Mouse (Mus musculus): Measurements from ENCODE around the gene Pcgf3. TPM values are rescaled to one million over a fixed set of nuclear protein-coding genes. Genes with fewer than 3 reads are reported as not detected.

Pcgf3 gene
- polyA plus RNA-seq, 1 experiment from 2014 or later, result 19.5 TPM

DNA sequence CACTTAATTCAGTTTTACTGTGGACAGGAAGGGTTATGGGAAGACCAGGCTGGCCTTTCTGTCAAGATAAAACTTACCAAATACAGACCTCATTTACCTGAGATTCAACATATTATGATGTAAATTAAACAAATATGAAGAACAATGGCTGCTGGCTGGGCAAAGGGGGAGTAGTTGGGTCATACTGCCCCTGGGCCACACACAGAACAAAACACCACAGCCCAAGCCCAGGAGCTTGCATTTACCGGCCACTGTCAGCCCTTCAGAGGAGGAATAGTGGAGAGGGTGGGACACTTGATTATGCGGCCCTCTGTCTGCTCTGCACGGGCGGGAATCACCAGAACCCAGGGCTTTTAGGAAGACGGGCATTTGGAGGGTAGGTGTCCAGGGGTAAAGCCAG is 57.9 kb downstream of the Pcgf3 start:
- no peak overlapping the region for H3K4me3 ChIP-seq (replicated peaks)
- no peaks in the 10 kb centered on the region for H3K27me3 ChIP-seq
- no peak overlapping the region for H3K9ac ChIP-seq
- H3K9me3 ChIP-seq (replicated peaks), result no peaks in the 10 kb centered on the region
- 69% methylated on average over 5 of the region's 5 CpGs for WGBS
- no peaks in the 10 kb centered on the region for H3K36me3 ChIP-seq
- no peak overlapping the region for H3K27ac ChIP-seq (replicated peaks)
- no peak for ATAC-seq (ENCODE audit: insufficient number of reproducible peaks, low FRiP score, low TSS enrichment, low read depth)
- H3K4me2 ChIP-seq (replicated peaks), result no peak overlapping the region
- H3K4me1 ChIP-seq, result no peaks in the 10 kb centered on the region

GRCm38 (mm10) chr5:108520153-108520552 is 59.1 kb downstream of the Pcgf3 start:
- H3K27ac ChIP-seq (replicated peaks), result no peak overlapping the region
- H3K4me2 ChIP-seq (replicated peaks), result no peak overlapping the region
- no peaks in the 10 kb centered on the region for H3K27me3 ChIP-seq
- WGBS, result 82% methylated on average over 7 of the region's 7 CpGs
- no peaks in the 10 kb centered on the region for H3K4me1 ChIP-seq
- no peak for ATAC-seq (ENCODE audit: insufficient number of reproducible peaks, low FRiP score, low TSS enrichment, low read depth)
- H3K9me3 ChIP-seq (replicated peaks), result no peaks in the 10 kb centered on the region
- no peaks in the 10 kb centered on the region for H3K36me3 ChIP-seq
- no peak overlapping the region for H3K4me3 ChIP-seq (replicated peaks)
- H3K9ac ChIP-seq, result no peak overlapping the region

GRCm38 (mm10) chr5:108521016-108521415 is 60.0 kb downstream of the Pcgf3 start:
- Histone ChIP-seq H3K4me3 (replicated peaks) (no peak overlapping the region), H3K27me3 (no peaks in the 10 kb centered on the region), H3K27ac (replicated peaks) (no peak overlapping the region), H3K9me3 (replicated peaks) (no peaks in the 10 kb centered on the region), H3K9ac (no peak overlapping the region), H3K36me3 (no peaks in the 10 kb centered on the region), H3K4me2 (replicated peaks) (no peak overlapping the region), H3K4me1 (no peaks in the 10 kb centered on the region)
- no peak for ATAC-seq (ENCODE audit: insufficient number of reproducible peaks, low FRiP score, low TSS enrichment, low read depth)
- WGBS, result 49% methylated on average over 2 of the region's 2 CpGs

DNA sequence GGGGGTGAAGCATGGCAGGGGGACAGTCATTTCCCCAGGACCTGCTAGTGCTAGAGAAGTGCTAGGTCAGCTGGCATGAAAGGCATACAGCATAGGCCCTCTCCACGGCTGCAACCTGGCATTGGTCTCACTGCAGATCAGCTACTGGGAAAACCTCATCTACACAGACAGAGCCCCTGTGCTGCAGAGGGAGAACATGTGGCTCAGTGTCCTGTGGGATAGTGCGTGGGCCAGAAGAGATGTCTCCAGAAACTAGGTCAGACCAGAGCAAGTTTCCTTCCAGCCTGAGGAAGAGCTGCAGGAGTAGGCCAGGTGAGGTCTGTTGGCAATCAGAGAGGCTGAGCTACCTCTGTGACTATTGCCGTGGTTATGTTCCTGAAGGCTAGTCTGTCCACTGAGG is 60.9 kb downstream of the Pcgf3 start:
- no peaks in the 10 kb centered on the region for H3K4me1 ChIP-seq
- H3K9me3 ChIP-seq (replicated peaks), result no peaks in the 10 kb centered on the region
- no peak overlapping the region for H3K4me3 ChIP-seq (replicated peaks)
- H3K9ac ChIP-seq, result no peak overlapping the region
- no peak for ATAC-seq (ENCODE audit: insufficient number of reproducible peaks, low FRiP score, low TSS enrichment, low read depth)
- no peaks in the 10 kb centered on the region for H3K27me3 ChIP-seq
- no peak overlapping the region for H3K4me2 ChIP-seq (replicated peaks)
- H3K27ac ChIP-seq (replicated peaks), result no peak overlapping the region
- 80% methylated on average over 3 of the region's 3 CpGs for WGBS
- H3K36me3 ChIP-seq, result no peaks in the 10 kb centered on the region

GRCm38 (mm10) chr5:108522597-108522996 is 61.6 kb downstream of the Pcgf3 start:
- ATAC-seq (ENCODE audit: insufficient number of reproducible peaks, low FRiP score, low TSS enrichment, low read depth), result no peak

GRCm38 (mm10) chr5:108534188-108534587 is 73.2 kb downstream of the Pcgf3 start:
- 89% methylated on average over 2 of the region's 2 CpGs for WGBS
- H3K9ac ChIP-seq, result no peak overlapping the region
- no peak overlapping the region for H3K4me3 ChIP-seq (replicated peaks)
- no peak overlapping the region for H3K27ac ChIP-seq (replicated peaks)
- H3K9me3 ChIP-seq (replicated peaks), result peaks cover 9% of the 10 kb centered on the region; the same call in 1 of the 2 replicates
- no peak overlapping the region for H3K4me2 ChIP-seq (replicated peaks)
- H3K36me3 ChIP-seq, result no peaks in the 10 kb centered on the region
- H3K27me3 ChIP-seq, result no peaks in the 10 kb centered on the region
- no peaks in the 10 kb centered on the region for H3K4me1 ChIP-seq
- ATAC-seq (ENCODE audit: insufficient number of reproducible peaks, low FRiP score, low TSS enrichment, low read depth), result no peak

More at GRCm38 (mm10) chr5:108522597-108522996, 61.6 kb downstream of the Pcgf3 start:
- no peaks in the 10 kb centered on the region for H3K27me3 ChIP-seq
- no peak overlapping the region for H3K9ac ChIP-seq
- no peaks in the 10 kb centered on the region for H3K9me3 ChIP-seq (replicated peaks)
- H3K27ac ChIP-seq (replicated peaks), result no peak overlapping the region
- H3K4me1 ChIP-seq, result no peaks in the 10 kb centered on the region
- H3K4me3 ChIP-seq (replicated peaks), result no peak overlapping the region
- 76% methylated on average over 3 of the region's 3 CpGs for WGBS
- H3K4me2 ChIP-seq (replicated peaks), result no peak overlapping the region
- H3K36me3 ChIP-seq, result no peaks in the 10 kb centered on the region

GRCm38 (mm10) chr5:108543516-108544291 is 82.7 kb downstream of the Pcgf3 start:
- 61% methylated on average over 7 of the region's 7 CpGs for WGBS
- no peak for ATAC-seq (ENCODE audit: insufficient number of reproducible peaks, low FRiP score, low TSS enrichment, low read depth)
- Histone ChIP-seq H3K36me3 (no peaks in the 10 kb centered on the region), H3K27me3 (peaks cover 3% of the 10 kb centered on the region), H3K9ac (no peak overlapping the region), H3K4me3 (replicated peaks) (no peak overlapping the region), H3K4me2 (replicated peaks) (no peak overlapping the region), H3K27ac (replicated peaks) (no peak overlapping the region), H3K9me3 (replicated peaks) (no peaks in the 10 kb centered on the region), H3K4me1 (no peaks in the 10 kb centered on the region)

GRCm38 (mm10) chr5:108547636-108548035 is 86.6 kb downstream of the Pcgf3 start:
- Histone ChIP-seq H3K4me2 (replicated peaks) (no peak overlapping the region), H3K9ac (no peak overlapping the region), H3K27ac (replicated peaks) (no peak overlapping the region), H3K27me3 (peaks cover 36% of the 10 kb centered on the region), H3K9me3 (replicated peaks) (no peaks in the 10 kb centered on the region), H3K4me1 (peaks cover 13% of the 10 kb centered on the region), H3K4me3 (replicated peaks) (no peak overlapping the region), H3K36me3 (no peaks in the 10 kb centered on the region)
- WGBS, result 87% methylated on average over 5 of the region's 5 CpGs
- ATAC-seq (ENCODE audit: insufficient number of reproducible peaks, low FRiP score, low TSS enrichment, low read depth), result no peak

DNA sequence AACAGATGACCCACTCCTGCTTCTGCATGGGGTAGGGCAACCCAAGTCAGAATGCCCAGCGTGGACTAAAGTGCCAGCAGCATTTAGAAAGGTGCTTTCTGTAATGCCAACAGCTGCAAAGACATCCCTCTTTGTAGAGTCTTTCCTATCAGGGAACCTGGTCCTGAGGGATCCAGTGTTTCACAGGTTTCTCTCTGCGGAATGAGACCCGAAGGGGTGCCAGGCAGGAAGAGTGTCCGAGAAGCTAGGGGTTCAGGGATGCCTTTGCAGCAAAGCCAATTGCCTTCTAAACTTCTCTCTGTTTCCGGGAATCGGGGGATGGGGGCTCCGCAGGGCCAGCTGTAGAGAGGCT is 88.1 kb downstream of the Pcgf3 start:
- peaks cover 13% of the 10 kb centered on the region for H3K4me1 ChIP-seq
- peak overlapping the region; percentile 31; the same call in 1 of the 2 replicates for H3K4me3 ChIP-seq (replicated peaks)
- no peak for ATAC-seq (ENCODE audit: insufficient number of reproducible peaks, low FRiP score, low TSS enrichment, low read depth)
- H3K4me2 ChIP-seq (replicated peaks), result peak overlapping the region; percentile 61
- no peak overlapping the region for H3K27ac ChIP-seq (replicated peaks)
- no peaks in the 10 kb centered on the region for H3K9me3 ChIP-seq (replicated peaks)
- peaks cover 36% of the 10 kb centered on the region for H3K27me3 ChIP-seq
- no peaks in the 10 kb centered on the region for H3K36me3 ChIP-seq
- 17% methylated on average over 7 of the region's 7 CpGs for WGBS
- no peak overlapping the region for H3K9ac ChIP-seq

DNA sequence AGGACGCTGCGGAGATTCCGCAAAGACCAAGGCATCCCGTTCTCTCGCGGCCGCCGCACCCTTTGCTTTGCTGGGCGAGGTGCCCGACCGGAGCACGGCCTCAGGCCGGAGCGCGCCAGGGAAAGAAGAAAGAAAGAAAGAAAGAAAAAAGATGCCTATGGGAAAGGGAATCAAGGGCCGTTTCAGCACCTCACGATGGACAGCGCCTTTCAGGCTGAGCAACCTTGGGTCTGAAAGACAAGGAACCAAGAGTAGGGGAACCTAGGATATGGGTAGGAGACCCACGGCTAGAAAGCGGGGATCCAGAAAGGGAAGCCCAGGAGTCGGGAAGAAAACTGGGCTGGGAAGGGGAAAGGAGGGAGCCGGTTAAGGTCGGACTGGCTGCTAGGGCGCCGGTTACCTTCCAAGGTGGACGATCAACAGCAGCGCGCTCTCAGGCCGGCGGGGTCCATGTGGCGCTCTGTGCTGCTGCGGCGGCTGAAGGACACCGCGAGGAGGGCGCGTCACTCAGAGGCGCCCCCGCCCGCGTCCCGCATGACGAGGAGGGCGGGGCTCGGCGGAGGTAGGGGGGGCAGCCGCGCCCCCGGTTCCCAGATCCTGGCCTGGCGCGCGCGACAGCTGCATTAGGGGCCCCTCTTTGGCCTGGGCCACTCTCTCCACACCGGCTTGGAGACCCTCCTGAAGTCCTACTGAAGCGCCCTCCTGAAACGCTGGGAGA is 88.6 kb downstream of the Pcgf3 start, which contains the start of gene Cplx1:
Cplx1 (minus strand) TSS at position 536 of the 718 bp plus-strand sequence.
- ATAC-seq (ENCODE audit: insufficient number of reproducible peaks, low FRiP score, low TSS enrichment, low read depth), result no peak
- Histone ChIP-seq H3K9me3 (replicated peaks) (no peaks in the 10 kb centered on the region), H3K9ac (no peak within 1 kb of the TSS), H3K4me1 (peaks cover 13% of the 10 kb centered on the region), H3K27me3 (peaks cover 36% of the 10 kb centered on the region), H3K27ac (replicated peaks) (no peak within 1 kb of the TSS), H3K36me3 (no peaks in the 10 kb centered on the region), H3K4me2 (replicated peaks) (peak within 1 kb of the TSS; percentile 61), H3K4me3 (replicated peaks) (peak within 1 kb of the TSS; percentile 31)
- under 1% methylated on average over 51 of the region's 56 CpGs for WGBS

DNA sequence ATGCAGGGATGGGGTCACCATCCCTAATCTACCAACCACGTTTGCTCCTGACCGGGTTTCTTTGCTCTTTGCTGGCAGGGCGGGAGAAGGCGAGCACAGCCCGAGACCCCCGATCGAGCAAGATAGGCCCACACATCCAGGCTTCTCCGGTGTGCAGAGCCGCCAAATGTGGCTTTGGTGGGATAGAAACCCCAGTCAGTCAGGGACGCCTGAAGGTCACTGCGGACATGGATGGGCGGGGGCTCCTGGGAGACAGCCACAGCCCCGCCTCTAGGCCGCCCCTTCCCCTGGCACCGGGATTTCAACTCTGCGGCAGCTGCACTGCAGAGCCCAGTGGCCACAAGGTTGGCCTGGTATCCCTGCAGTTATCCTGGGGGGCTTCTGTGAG is 89.2 kb downstream of the Pcgf3 start:
- H3K27me3 ChIP-seq, result peaks cover 36% of the 10 kb centered on the region
- no peak for ATAC-seq (ENCODE audit: insufficient number of reproducible peaks, low FRiP score, low TSS enrichment, low read depth)
- no peak overlapping the region for H3K27ac ChIP-seq (replicated peaks)
- H3K4me2 ChIP-seq (replicated peaks), result peak overlapping the region; percentile 61
- peaks cover 13% of the 10 kb centered on the region for H3K4me1 ChIP-seq
- 3% methylated on average over 16 of the region's 16 CpGs for WGBS
- no peak overlapping the region for H3K9ac ChIP-seq
- peak overlapping the region; percentile 31 for H3K4me3 ChIP-seq (replicated peaks)
- H3K9me3 ChIP-seq (replicated peaks), result no peaks in the 10 kb centered on the region
- H3K36me3 ChIP-seq, result no peaks in the 10 kb centered on the region
